Mouse (Mus musculus) testis, adult 2 months (tissue): ENCODE results near the gene Cfap73.
A peak's percentile ranks its signal among the peaks of the same experiment; 100 is the strongest.

Experiments used
- CTCF ChIP-seq: fragments of 200-500 bp; IDR thresholded peaks from 2 replicates; pipeline ENCODE4 v1.5.1; 2012; ENCODE audit warnings: low read depth, mild to moderate bottlenecking, inconsistent platforms, low read length, moderate library complexity; ENCODE audit not compliant: control insufficient read depth, insufficient read depth, insufficient replicate concordance
- POLR2A ChIP-seq: fragments of 200-500 bp; IDR thresholded peaks from 2 replicates; pipeline ENCODE4 v1.6.1; 2012; ENCODE audit warnings: low read depth, mild to moderate bottlenecking, inconsistent platforms, low read length, moderate library complexity; ENCODE audit not compliant: control insufficient read depth

- TF ChIP-seq CTCF (peak; percentile 96), POLR2A (no peak)
These were observed 39.6 kb upstream of the Cfap73 start for GRCm38 (mm10) chr5:120673626-120674025.
